24 mouse cellular contexts compared by ENCODE assay signal in the genomic region with DNA sequence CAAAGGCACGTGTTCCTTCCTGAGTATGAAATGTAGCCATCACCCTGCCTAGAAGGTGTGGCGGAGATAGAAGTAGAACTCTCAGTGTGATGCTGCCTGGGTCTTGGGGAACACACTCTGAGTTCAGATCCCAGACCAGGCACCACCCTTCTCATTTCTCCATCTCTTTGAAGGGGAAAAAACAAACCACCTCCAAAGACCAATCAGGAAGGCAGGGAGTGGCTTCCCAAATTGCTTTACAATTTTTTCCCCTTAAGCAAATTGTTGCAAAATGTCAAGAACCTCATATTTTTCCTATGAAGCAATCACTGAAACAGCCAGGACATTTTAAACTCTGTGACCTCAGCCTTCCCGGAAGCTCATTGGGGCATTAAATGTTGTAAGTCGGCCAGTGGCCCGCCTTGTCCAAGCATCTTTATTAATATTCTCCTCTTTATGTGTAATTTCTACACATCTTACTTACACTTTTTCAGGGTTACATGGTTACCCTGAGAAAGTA.
DNase-seq lines count a peak whose midpoint lies in the region; ATAC-seq and TF ChIP-seq lines count a peak whose summit lies in the region.
"Had no signal": no experiment of that assay in that cellular context is flagged by ENCODE, and none has a peak within 500 bp of the region (broad histone marks: within the 10 kb centered on the region; RNA-seq: fewer than 3 reads in every experiment).

No protein-coding gene starts in this region.

- H3K4me1 ChIP-seq in kidney, embryonic 14.5 days (ENCODE audit: control insufficient read depth, insufficient read depth, low read length): no peaks in the 10 kb centered on the region
- peaks cover 3% of the 10 kb centered on the region; the same call in 1 of the 2 replicates for H3K4me1 ChIP-seq in embryonic fibroblast, embryonic 13.5 days (ENCODE audit: control insufficient read depth, insufficient read depth, low read length)
- H3K4me1 ChIP-seq in cerebellum, adult 2 months (ENCODE audit: control insufficient read depth, insufficient read depth, low read length): peaks cover 3% of the 10 kb centered on the region; the same call in 1 of the 2 replicates
- no peaks in the 10 kb centered on the region for H3K4me1 ChIP-seq in neural tube, embryonic 15.5 days
- H3K4me1 ChIP-seq: forebrain, embryonic 13.5 days; neural tube, embryonic 13.5 days had no signal

- no peak for TF ChIP-seq CTCF in embryonic fibroblast, embryonic 13.5 days (IDR thresholded peaks at IDR 0.05; ENCODE audit: borderline replicate concordance, insufficient read depth, low read length)
- TF ChIP-seq CTCF in cerebellum, adult 2 months (IDR thresholded peaks at IDR 0.05; ENCODE audit: borderline replicate concordance, insufficient read depth, low read depth, low read length): no peak

- H3K27ac ChIP-seq in kidney, embryonic 14.5 days (ENCODE audit: low read depth, low read length): no peak overlapping the region
- peak overlapping the region; percentile 19; the same call in 1 of the 2 replicates for H3K27ac ChIP-seq in embryonic fibroblast, embryonic 13.5 days (ENCODE audit: insufficient read depth, low read length)
- no peak overlapping the region for H3K27ac ChIP-seq in cerebellum, adult 2 months (ENCODE audit: insufficient read depth, low read length)
- H3K27ac ChIP-seq in neural tube, embryonic 15.5 days (replicated peaks): no peak overlapping the region
- H3K27ac ChIP-seq: forebrain, embryonic 13.5 days; kidney, postnatal 0 days; liver, embryonic 13.5 days; neural tube, embryonic 13.5 days; stomach, postnatal 0 days had no signal

- 0 out of 2 replicates have a peak, but pooled peaks cover 3% of the 10 kb centered on the region for H3K36me3 ChIP-seq in kidney, embryonic 14.5 days (ENCODE audit: control insufficient read depth, insufficient read depth, low read length)
- peaks cover 17% of the 10 kb centered on the region; the same call in 1 of the 2 replicates for H3K36me3 ChIP-seq in neural tube, embryonic 15.5 days
- H3K36me3 ChIP-seq: G1E; liver, embryonic 13.5 days had no signal

- no peak for ATAC-seq in kidney, embryonic 14.5 days (ENCODE audit: low FRiP score, low TSS enrichment)
- ATAC-seq in neural tube, embryonic 15.5 days (ENCODE audit: low FRiP score): no peak
- ATAC-seq: forebrain, embryonic 13.5 days; hindbrain, embryonic 16.5 days; midbrain, embryonic 16.5 days had no signal

- no peak for TF ChIP-seq POLR2A in embryonic fibroblast, embryonic 13.5 days (IDR thresholded peaks at IDR 0.05; ENCODE audit: low read depth, low read length)
- no peak for TF ChIP-seq POLR2A in cerebellum, adult 2 months (IDR thresholded peaks at IDR 0.05; ENCODE audit: borderline replicate concordance, insufficient read depth, low read length)

- H3K4me3 ChIP-seq in kidney, embryonic 14.5 days (ENCODE audit: low read length): no peak overlapping the region
- no peak overlapping the region for H3K4me3 ChIP-seq in embryonic fibroblast, embryonic 13.5 days (ENCODE audit: insufficient read depth, low read length)
- H3K4me3 ChIP-seq in cerebellum, adult 2 months (replicated peaks; ENCODE audit: insufficient read depth, low read depth, low read length): no peak overlapping the region
- H3K4me3 ChIP-seq in neural tube, embryonic 15.5 days (replicated peaks): no peak overlapping the region
- H3K4me3 ChIP-seq: forebrain, embryonic 13.5 days; liver, embryonic 13.5 days; megakaryocyte, embryonic 14.5 days; neural tube, embryonic 13.5 days had no signal

- no peak overlapping the region for H3K9ac ChIP-seq in kidney, embryonic 14.5 days (ENCODE audit: low read depth, low read length)
- H3K9ac ChIP-seq in neural tube, embryonic 15.5 days (replicated peaks): no peak overlapping the region
- H3K9ac ChIP-seq: forebrain, embryonic 13.5 days; liver, embryonic 13.5 days; neural tube, embryonic 13.5 days had no signal

- DNase-seq in kidney, adult 11 months: peak; percentile 19
- DNase-seq in Muller cell, postnatal 12 days (ENCODE audit: inconsistent ontology term): peak; percentile 31
- peak; percentile 73 for DNase-seq in lung, postnatal 36 days
- DNase-seq in spleen, postnatal 10 days (ENCODE audit: low spot score in 2 of 2): no peak
- DNase-seq in cerebellum, adult 2 months: no peak
- DNase-seq: cerebellum, adult 11 months; layer of hippocampus, postnatal 36 days; left cerebral cortex, postnatal 4 days; liver, embryonic 13.5 days; retina, postnatal 1 day; spleen, adult 18-20 months; thymus, postnatal 25 days had no signal

- H3K9me3 ChIP-seq in kidney, embryonic 14.5 days (ENCODE audit: control insufficient read depth, low read length): no peaks in the 10 kb centered on the region
- no peaks in the 10 kb centered on the region for H3K9me3 ChIP-seq in neural tube, embryonic 15.5 days (replicated peaks)
- H3K9me3 ChIP-seq: forebrain, embryonic 13.5 days; G1E; liver, embryonic 13.5 days; megakaryocyte, embryonic 14.5 days; neural tube, embryonic 13.5 days had no signal

- no peaks in the 10 kb centered on the region for H3K27me3 ChIP-seq in kidney, embryonic 14.5 days (ENCODE audit: control insufficient read depth, insufficient read depth, low read length)
- H3K27me3 ChIP-seq in cerebellum, adult 2 months (ENCODE audit: control insufficient read depth, insufficient read depth, low read length): no peaks in the 10 kb centered on the region
- H3K27me3 ChIP-seq in neural tube, embryonic 15.5 days (replicated peaks): no peaks in the 10 kb centered on the region
- H3K27me3 ChIP-seq: forebrain, embryonic 13.5 days; liver, embryonic 13.5 days; neural tube, embryonic 13.5 days had no signal

- WGBS in kidney, embryonic 14.5 days: 94% methylated on average over 5 of the region's 5 CpGs
- WGBS in cerebellum, adult 2 months: 93% methylated on average over 5 of the region's 5 CpGs
- 97% methylated on average over 5 of the region's 5 CpGs for WGBS in neural tube, embryonic 15.5 days

- H3K4me2 ChIP-seq in kidney, embryonic 14.5 days (replicated peaks; ENCODE audit: low read depth, low read length): no peak overlapping the region
- no peak overlapping the region for H3K4me2 ChIP-seq in neural tube, embryonic 15.5 days
- H3K4me2 ChIP-seq: forebrain, embryonic 13.5 days; heart, embryonic 11.5 days; liver, embryonic 13.5 days; neural tube, embryonic 13.5 days had no signal

Comparison
In these comparisons a context has a peak if more than half of its experiments do, and no peak if none do; other contexts are left out.
1. DNase-seq: peak in kidney, adult 11 months (single experiment), Muller cell, postnatal 12 days (single experiment) and lung, postnatal 36 days (single experiment); none in spleen, postnatal 10 days (0 of 2) and cerebellum, adult 2 months (0 of 2).